Mouse (Mus musculus) heart, adult 2 months (tissue): Measurements from ENCODE around the gene 9130230L23Rik. TPM values are rescaled to one million over a fixed set of nuclear protein-coding genes. Genes with fewer than 3 reads are reported as not detected.

ENCODE experiments used
- DNase-seq, 2 experiments: peaks; one replicate each; pipeline ENCODE4 v3.0.0; 2021
- H3K27ac ChIP-seq: fragments of 200-600 bp; 2 replicates; pipeline ENCODE4 v1.8.1; 2022
- H3K27me3 ChIP-seq: fragments of 200-500 bp; 2 replicates; pipeline ENCODE4 v1.6.1; 2012; ENCODE audit warnings: mild to moderate bottlenecking, low read length, inconsistent platforms, mixed read lengths; ENCODE audit not compliant: control insufficient read depth, insufficient read depth
- H3K36me3 ChIP-seq: fragments of 200-500 bp; 2 replicates; pipeline ENCODE4 v1.6.1; 2012; ENCODE audit warnings: low read length, inconsistent platforms; ENCODE audit not compliant: control insufficient read depth, insufficient read depth
- H3K4me1 ChIP-seq: fragments of 200-500 bp; 2 replicates; pipeline ENCODE4 v1.6.1; 2011; ENCODE audit warnings: low read length; ENCODE audit not compliant: control insufficient read depth, insufficient read depth
- H3K4me3 ChIP-seq: fragments of 200-600 bp; 2 replicates; pipeline ENCODE4 v1.8.1; 2022
- H3K79me2 ChIP-seq: fragments of 200-500 bp; replicated peaks from 2 replicates; pipeline ENCODE4 v1.6.1; 2012; ENCODE audit warnings: mild to moderate bottlenecking, inconsistent platforms, low read length, moderate library complexity, mixed read lengths; ENCODE audit not compliant: control insufficient read depth, insufficient read depth
- H3K9ac ChIP-seq: fragments of 200-500 bp; 2 replicates; pipeline ENCODE4 v1.6.1; 2012; ENCODE audit warnings: low read depth, mild to moderate bottlenecking, control low read depth, inconsistent platforms, low read length, mixed read lengths
- CTCF ChIP-seq: fragments of 200-600 bp; IDR thresholded peaks from 2 replicates; pipeline ENCODE4 v1.8.1; 2022; ENCODE audit warnings: antibody characterized with exemption, mild to moderate bottlenecking, moderate library complexity
- EP300 ChIP-seq: fragments of 200-500 bp; IDR thresholded peaks from 2 replicates; pipeline ENCODE4 v1.6.1; 2011; ENCODE audit warnings: low read depth, low read length, control low read depth; ENCODE audit not compliant: insufficient read depth
- POLR2A ChIP-seq: fragments of 200-500 bp; IDR thresholded peaks from 2 replicates; pipeline ENCODE4 v1.6.1; 2011; ENCODE audit warnings: mild to moderate bottlenecking, low read depth, low read length, control low read depth; ENCODE audit not compliant: insufficient read depth
- WGBS: fragments of 180-500 bp; shearing (Covaris S2); methylation state at CpG from one replicate; pipeline ENCODE4 v1.1.7; 2018; 5-methylcytosine and 5-hydroxymethylcytosine counted together
- intact Hi-C: fragments of 180-260 bp; cut with DNase I; formaldehyde crosslinking; loops from one replicate; pipeline ENCODE4 v1.15.1; 2025
- polyA plus RNA-seq: library from polyadenylated mRNA; depleted of rRNA; stranded (reverse); fragments of >200 nt; gene quantifications from 2 replicates; pipeline ENCODE4 v1.2.3, GENCODE M21; 2012
- total RNA-seq, 2 experiments: library from RNA; stranded (reverse); gene quantifications; 2 replicates each; pipeline ENCODE4 v1.2.3; 2021

9130230L23Rik gene
- total and polyA plus RNA-seq, 3 experiments = 0.27 TPM; not detected in 2

GRCm38 (mm10) chr5:65973189-65973588, 30.9 kb downstream of the 9130230L23Rik start:
- intact Hi-C loops = no loop called here
- Histone ChIP-seq H3K36me3 (no peaks in the 10 kb centered on the region), H3K27me3 (no peaks in the 10 kb centered on the region), H3K4me3 (no peak overlapping the region), H3K79me2 (no peaks in the 10 kb centered on the region), H3K4me1 (no peaks in the 10 kb centered on the region), H3K9ac (no peak overlapping the region), H3K27ac (no peak overlapping the region)
- TF ChIP-seq CTCF (no peak), EP300 (no peak), POLR2A (no peak)
- WGBS = 51% methylated on average over 2 of the region's 2 CpGs
- DNase-seq = no peak

- no peak overlapping the region for H3K9ac ChIP-seq
- no peak overlapping the region for H3K4me3 ChIP-seq
- intact Hi-C loops = no loop called here
- 91% methylated on average over 3 of the region's 3 CpGs for WGBS
- no peaks in the 10 kb centered on the region for H3K36me3 ChIP-seq
- no peaks in the 10 kb centered on the region for H3K4me1 ChIP-seq
- H3K27me3 ChIP-seq = no peaks in the 10 kb centered on the region
- no peaks in the 10 kb centered on the region for H3K79me2 ChIP-seq
- DNase-seq = no peak
- TF ChIP-seq EP300 = no peak
- TF ChIP-seq POLR2A = no peak
- no peak for TF ChIP-seq CTCF
- H3K27ac ChIP-seq = no peak overlapping the region
Measured at GRCm38 (mm10) chr5:65968004-65968403, 36.1 kb downstream of the 9130230L23Rik start.

GRCm38 (mm10) chr5:65967091-65967490, 37.0 kb downstream of the 9130230L23Rik start:
- intact Hi-C loops = no loop called here
- no peaks in the 10 kb centered on the region for H3K27me3 ChIP-seq
- no peak for TF ChIP-seq POLR2A
- TF ChIP-seq CTCF = no peak
- no peak for TF ChIP-seq EP300
- no peaks in the 10 kb centered on the region for H3K4me1 ChIP-seq
- WGBS = 60% methylated on average over 12 of the region's 12 CpGs
- no peaks in the 10 kb centered on the region for H3K36me3 ChIP-seq
- H3K9ac ChIP-seq = no peak overlapping the region
- no peak overlapping the region for H3K4me3 ChIP-seq
- DNase-seq = no peak
- no peaks in the 10 kb centered on the region for H3K79me2 ChIP-seq
- no peak overlapping the region for H3K27ac ChIP-seq

DNA sequence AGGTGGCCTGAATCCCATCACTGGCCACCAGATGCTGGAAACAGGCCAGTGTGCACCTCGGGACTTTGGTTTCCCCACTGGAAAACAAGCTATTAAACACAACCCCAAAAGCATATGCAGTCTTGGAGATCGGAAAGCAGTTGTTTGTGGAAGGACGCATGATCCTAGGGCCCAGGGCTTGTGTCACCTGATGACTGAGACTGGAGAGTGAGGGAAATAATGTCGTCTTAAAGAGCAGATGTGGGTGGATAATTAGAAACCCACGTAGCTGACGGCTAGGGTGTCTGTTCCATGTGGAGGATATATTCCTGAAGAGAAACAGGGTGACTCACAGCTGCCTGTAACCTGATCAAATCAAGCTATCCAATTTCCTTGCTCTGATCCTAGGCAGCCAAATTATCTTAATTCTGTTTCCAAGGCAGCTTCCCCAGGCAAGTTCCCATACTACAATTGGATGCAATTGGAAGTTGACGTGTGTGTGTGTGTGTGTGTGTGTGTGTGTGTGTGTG, 38.3 kb downstream of the 9130230L23Rik start:
- intact Hi-C loops = no loop called here
- DNase-seq = no peak

GRCm38 (mm10) chr5:65963291-65963690, 40.8 kb downstream of the 9130230L23Rik start:
- no peak for DNase-seq
- WGBS = 85% methylated on average over 5 of the region's 5 CpGs
- H3K4me3 ChIP-seq = no peak overlapping the region
- TF ChIP-seq EP300 (no peak), POLR2A (no peak), CTCF (no peak)
- no peaks in the 10 kb centered on the region for H3K27me3 ChIP-seq
- no peak overlapping the region for H3K27ac ChIP-seq
- no peaks in the 10 kb centered on the region for H3K36me3 ChIP-seq
- no peak overlapping the region for H3K9ac ChIP-seq
- intact Hi-C loops = no loop called here
- no peaks in the 10 kb centered on the region for H3K4me1 ChIP-seq
- H3K79me2 ChIP-seq = no peaks in the 10 kb centered on the region

More for the DNA sequence above, 38.3 kb downstream of the 9130230L23Rik start:
- no peak overlapping the region for H3K9ac ChIP-seq
- H3K27me3 ChIP-seq = no peaks in the 10 kb centered on the region
- no peaks in the 10 kb centered on the region for H3K4me1 ChIP-seq
- TF ChIP-seq CTCF (no peak), EP300 (no peak), POLR2A (no peak)
- no peaks in the 10 kb centered on the region for H3K36me3 ChIP-seq
- no peak overlapping the region for H3K27ac ChIP-seq
- 57% methylated on average over 7 of the region's 7 CpGs for WGBS
- no peak overlapping the region for H3K4me3 ChIP-seq
- H3K79me2 ChIP-seq = no peaks in the 10 kb centered on the region

DNA sequence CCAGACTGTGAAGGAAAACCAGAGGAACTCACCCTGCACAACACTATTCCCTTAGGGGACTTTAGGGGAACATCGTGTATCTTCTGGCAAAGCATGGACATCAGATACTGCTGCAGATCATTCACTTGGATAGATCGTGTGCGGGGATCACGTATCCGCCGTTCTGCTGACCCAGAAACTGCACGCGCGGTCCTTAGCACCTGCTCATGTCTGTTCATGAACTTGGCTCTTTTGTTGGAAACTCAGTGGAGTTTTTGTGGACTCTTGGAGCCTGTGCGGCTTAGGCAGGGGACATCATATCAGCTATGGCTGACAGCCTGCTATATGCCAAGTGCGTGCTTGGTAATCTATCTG, 43.5 kb downstream of the 9130230L23Rik start:
- Histone ChIP-seq H3K27ac (no peak overlapping the region), H3K4me1 (no peaks in the 10 kb centered on the region), H3K79me2 (no peaks in the 10 kb centered on the region), H3K36me3 (no peaks in the 10 kb centered on the region), H3K9ac (no peak overlapping the region), H3K27me3 (no peaks in the 10 kb centered on the region), H3K4me3 (no peak overlapping the region)
- 84% methylated on average over 11 of the region's 11 CpGs for WGBS
- intact Hi-C loops = no loop called here
- no peak for DNase-seq
- TF ChIP-seq POLR2A = no peak
- TF ChIP-seq EP300 = no peak
- TF ChIP-seq CTCF = no peak
